Mouse (Mus musculus) forebrain, embryonic 14.5 days (tissue): ENCODE results near the gene Mrps7. TPM values are rescaled to one million over a fixed set of nuclear protein-coding genes. Genes with fewer than 3 reads are reported as not detected.

Experiments
- ATAC-seq: fragments of 200-750 bp; cut with Nextera tagmentation; 2 replicates; pipeline ENCODE4 v1.8.0; 2017; ENCODE audit warnings: mild to moderate bottlenecking, moderate library complexity
- DNase-seq: peaks from one replicate; pipeline ENCODE4 v3.0.0-alpha.2; 2015; ENCODE audit warnings: low spot score
- H3K27ac ChIP-seq: fragments of 300-500 bp; sonication (generic); 2 replicates; pipeline ENCODE4 v1.5.1; 2014; ENCODE audit warnings: low read depth, mild to moderate bottlenecking, control low read depth, low read length, moderate library complexity
- H3K27me3 ChIP-seq: fragments of 300-500 bp; sonication (generic); replicated peaks from 2 replicates; pipeline ENCODE4 v1.6.1; 2014; ENCODE audit warnings: low read length, control low read depth, mixed read lengths; ENCODE audit not compliant: control insufficient read depth, insufficient read depth
- H3K36me3 ChIP-seq: fragments of 300-500 bp; sonication (generic); 2 replicates; pipeline ENCODE4 v1.6.1; 2014; ENCODE audit warnings: low read length, control low read depth; ENCODE audit not compliant: control insufficient read depth, insufficient read depth
- H3K4me1 ChIP-seq: fragments of 300-500 bp; sonication (generic); 2 replicates; pipeline ENCODE4 v1.6.1; 2014; ENCODE audit warnings: antibody characterized with exemption, low read length, control low read depth; ENCODE audit not compliant: control insufficient read depth, insufficient read depth
- H3K4me2 ChIP-seq: fragments of 300-500 bp; sonication (generic); 2 replicates; pipeline ENCODE4 v1.6.1; 2014; ENCODE audit warnings: mild to moderate bottlenecking, control low read depth, low read length
- H3K4me3 ChIP-seq: fragments of 300-500 bp; sonication (generic); 2 replicates; pipeline ENCODE4 v1.5.1; 2014; ENCODE audit warnings: low read depth, low read length, control low read depth
- H3K9ac ChIP-seq: fragments of 300-500 bp; sonication (generic); 2 replicates; pipeline ENCODE4 v1.6.1; 2014; ENCODE audit warnings: mild to moderate bottlenecking, low read length, control low read depth, moderate library complexity
- H3K9me3 ChIP-seq: fragments of 300-500 bp; sonication (generic); replicated peaks from 2 replicates; pipeline ENCODE4 v1.6.1; 2016; ENCODE audit warnings: low read length, control low read depth, mixed read lengths; ENCODE audit not compliant: control insufficient read depth
- WGBS: fragments of 180-500 bp; shearing (Covaris S2); extraction: QIAGEN DNeasy Blood & Tissue Kit; methylation state at CpG from one replicate; pipeline ENCODE4 v1.1.7; 2014; 5-methylcytosine and 5-hydroxymethylcytosine counted together
- polyA plus RNA-seq: library from polyadenylated mRNA; unstranded; fragments of >200 nt; fragmentation: Nextera tagmentation; extraction: Ambion mirVana; gene quantifications from 2 replicates; pipeline ENCODE4 v1.2.1, GENCODE M21; 2014

Mrps7 gene
- polyA plus RNA-seq, 1 experiment from 2014 or later, result 72.1 TPM

DNA sequence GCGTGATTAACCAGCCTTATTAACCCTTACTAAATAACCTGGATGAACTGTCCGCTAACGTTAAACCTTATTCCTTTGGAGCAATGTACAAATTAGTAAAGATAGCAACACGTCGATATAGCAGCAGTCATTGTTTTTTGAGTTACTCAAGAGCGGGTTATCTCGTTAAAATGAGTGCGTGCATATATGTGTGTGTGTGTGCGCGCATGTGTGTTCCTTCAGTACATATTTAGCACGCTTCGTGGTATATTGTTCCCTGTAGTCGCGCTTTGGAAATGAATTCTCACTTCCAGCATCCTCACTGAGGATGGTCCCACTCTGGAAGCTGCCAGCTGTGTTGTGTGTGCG lies 623 bp upstream of the Mrps7 start:
- ATAC-seq (no peak), DNase-seq (peak; percentile 8)
- peak overlapping the region; percentile 89 for H3K27ac ChIP-seq
- H3K4me1 ChIP-seq, result peaks cover 16% of the 10 kb centered on the region
- H3K4me2 ChIP-seq, result peak overlapping the region; percentile 92
- H3K27me3 ChIP-seq, result no peaks in the 10 kb centered on the region
- 10% methylated on average over 15 of the region's 15 CpGs for WGBS
- H3K4me3 ChIP-seq, result peak overlapping the region; percentile 100
- peaks cover 45% of the 10 kb centered on the region for H3K36me3 ChIP-seq
- peak overlapping the region; percentile 97 for H3K9ac ChIP-seq
- H3K9me3 ChIP-seq, result no peaks in the 10 kb centered on the region

DNA sequence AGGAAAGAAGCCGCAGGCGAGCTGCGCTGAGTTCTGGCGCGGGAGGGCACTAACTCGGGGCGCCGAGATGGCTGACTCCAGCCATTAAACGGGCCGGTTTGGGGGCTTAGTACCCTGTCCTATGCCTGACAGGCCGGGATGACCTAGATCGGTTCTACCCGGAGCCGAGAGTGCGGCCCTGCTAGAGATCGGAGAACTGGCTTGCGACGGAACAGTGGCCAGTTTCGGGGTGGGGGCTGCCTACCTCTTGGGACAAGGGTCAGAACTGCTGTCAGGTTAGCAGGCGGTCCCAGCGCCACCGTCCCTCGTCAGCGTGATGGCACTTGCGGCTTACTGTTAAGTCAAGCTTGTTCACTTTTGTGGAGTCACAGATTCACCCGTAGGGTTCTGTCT lies 575 bp downstream of the Mrps7 start:
- peak overlapping the region; percentile 89 for H3K27ac ChIP-seq
- H3K9me3 ChIP-seq, result no peaks in the 10 kb centered on the region
- H3K4me2 ChIP-seq, result peak overlapping the region; percentile 92
- peaks cover 49% of the 10 kb centered on the region for H3K36me3 ChIP-seq
- H3K9ac ChIP-seq, result peak overlapping the region; percentile 97
- no peaks in the 10 kb centered on the region for H3K27me3 ChIP-seq
- DNase-seq (no peak), ATAC-seq (peak; percentile 49)
- peaks cover 16% of the 10 kb centered on the region for H3K4me1 ChIP-seq
- WGBS, result under 1% methylated on average over 26 of the region's 26 CpGs
- peak overlapping the region; percentile 100 for H3K4me3 ChIP-seq

- no peak overlapping the region for H3K27ac ChIP-seq
- WGBS, result 94% methylated on average over 18 of the region's 18 CpGs
- peaks cover 16% of the 10 kb centered on the region for H3K4me1 ChIP-seq
- DNase-seq (no peak), ATAC-seq (no peak)
- no peak overlapping the region for H3K4me3 ChIP-seq
- H3K27me3 ChIP-seq, result no peaks in the 10 kb centered on the region
- H3K4me2 ChIP-seq, result no peak overlapping the region
- no peaks in the 10 kb centered on the region for H3K9me3 ChIP-seq
- peaks cover 48% of the 10 kb centered on the region for H3K36me3 ChIP-seq
- no peak overlapping the region for H3K9ac ChIP-seq
These were observed 3.0 kb downstream of the Mrps7 start for GRCm38 (mm10) chr11:115606733-115607132.

GRCm38 (mm10) chr11:115608421-115609399 lies 5.0 kb downstream of the Mrps7 start:
- Histone ChIP-seq H3K4me3 (no peak overlapping the region), H3K4me1 (peaks cover 10% of the 10 kb centered on the region), H3K9me3 (no peaks in the 10 kb centered on the region), H3K36me3 (peaks cover 48% of the 10 kb centered on the region), H3K4me2 (no peak overlapping the region), H3K27me3 (no peaks in the 10 kb centered on the region), H3K9ac (no peak overlapping the region), H3K27ac (no peak overlapping the region)
- ATAC-seq (no peak), DNase-seq (no peak)
- WGBS, result 83% methylated on average over 23 of the region's 23 CpGs

DNA sequence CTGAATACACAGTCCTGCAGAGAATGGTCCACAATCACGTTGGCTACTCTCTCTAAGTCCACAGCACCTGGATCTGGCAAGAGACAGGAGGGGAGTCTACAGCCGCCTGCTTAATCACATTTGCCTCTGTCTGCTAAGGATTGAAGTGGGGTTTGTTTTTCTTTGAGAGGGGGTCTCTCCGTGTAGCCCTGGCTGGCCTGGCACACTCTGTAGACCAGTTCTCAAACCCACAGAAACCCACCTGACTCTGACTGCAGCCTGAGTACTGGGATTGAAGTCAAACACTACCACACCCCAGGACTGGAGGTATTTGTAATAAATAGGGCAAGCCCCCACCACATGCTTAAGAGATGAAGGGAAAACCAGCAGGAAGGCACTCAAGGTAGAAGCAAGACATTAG lies 5.9 kb downstream of the Mrps7 start:
- H3K36me3 ChIP-seq, result peaks cover 48% of the 10 kb centered on the region
- H3K4me2 ChIP-seq, result no peak overlapping the region
- H3K4me1 ChIP-seq, result peaks cover 9% of the 10 kb centered on the region
- H3K27ac ChIP-seq, result no peak overlapping the region
- WGBS, result 71% methylated on average over 3 of the region's 3 CpGs
- no peak overlapping the region for H3K4me3 ChIP-seq
- ATAC-seq (no peak), DNase-seq (no peak)
- no peaks in the 10 kb centered on the region for H3K27me3 ChIP-seq
- no peak overlapping the region for H3K9ac ChIP-seq
- no peaks in the 10 kb centered on the region for H3K9me3 ChIP-seq

DNA sequence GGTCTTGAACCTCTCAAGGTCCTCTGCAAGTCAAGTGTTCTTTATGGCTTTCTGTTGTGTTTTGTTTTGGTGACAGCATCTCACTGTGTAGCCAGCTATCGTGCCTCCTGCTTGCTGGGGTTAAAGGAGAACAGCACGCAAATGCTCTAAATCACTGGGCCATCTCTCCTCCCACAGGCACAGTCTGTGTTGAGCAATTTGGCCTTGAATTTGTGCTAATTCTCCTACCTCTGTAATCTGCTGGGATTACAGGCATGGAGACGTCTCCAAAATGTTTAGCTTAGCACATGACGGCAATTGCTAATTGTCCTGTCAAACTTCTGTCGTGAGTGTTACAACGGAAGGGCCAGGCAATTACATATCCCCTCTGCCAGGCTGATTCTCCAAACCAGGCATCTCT lies 7.4 kb downstream of the Mrps7 start:
- no peak overlapping the region for H3K4me2 ChIP-seq
- no peaks in the 10 kb centered on the region for H3K9me3 ChIP-seq
- H3K36me3 ChIP-seq, result peaks cover 50% of the 10 kb centered on the region
- H3K27me3 ChIP-seq, result no peaks in the 10 kb centered on the region
- no peak overlapping the region for H3K4me3 ChIP-seq
- 73% methylated on average over 6 of the region's 6 CpGs for WGBS
- DNase-seq (no peak), ATAC-seq (no peak)
- no peak overlapping the region for H3K27ac ChIP-seq
- H3K4me1 ChIP-seq, result 0 out of 2 replicates have a peak, but pooled peaks cover 2% of the 10 kb centered on the region
- H3K9ac ChIP-seq, result peak overlapping the region; percentile 70; the same call in 1 of the 2 replicates

DNA sequence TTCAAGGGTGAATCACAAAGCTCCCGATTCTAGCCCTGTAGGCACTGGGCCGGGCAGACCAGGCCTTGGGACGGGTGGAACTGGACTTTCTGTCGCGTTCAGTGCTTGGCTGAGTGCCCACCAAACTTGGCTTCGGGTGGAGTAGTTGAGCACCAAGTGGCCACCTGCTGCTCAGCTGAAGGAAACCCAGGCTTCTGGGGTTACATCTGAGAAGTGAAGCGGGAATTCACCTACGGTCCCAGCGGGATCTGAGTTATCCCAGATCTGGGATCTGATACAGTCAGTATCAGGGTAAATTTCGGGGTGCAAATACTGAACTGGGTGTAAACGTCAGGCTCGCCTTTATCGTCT lies 8.3 kb downstream of the Mrps7 start:
- 0 out of 2 replicates have a peak, but pooled peaks cover 2% of the 10 kb centered on the region for H3K4me1 ChIP-seq
- H3K4me3 ChIP-seq, result peak overlapping the region; percentile 59
- no peaks in the 10 kb centered on the region for H3K27me3 ChIP-seq
- DNase-seq (peak; percentile 66), ATAC-seq (peak; percentile 29)
- peaks cover 47% of the 10 kb centered on the region for H3K36me3 ChIP-seq
- WGBS, result under 1% methylated on average over 13 of the region's 13 CpGs
- H3K9me3 ChIP-seq, result no peaks in the 10 kb centered on the region
- H3K27ac ChIP-seq, result peak overlapping the region; percentile 66; the same call in 1 of the 2 replicates
- peak overlapping the region; percentile 85 for H3K4me2 ChIP-seq
- H3K9ac ChIP-seq, result peak overlapping the region; percentile 70

GRCm38 (mm10) chr11:115612410-115613137 lies 8.8 kb downstream of the Mrps7 start, which contains the start of gene Mif4gd:
Gene Mif4gd, minus strand, starts transcription at chr11:115612969.
- Histone ChIP-seq H3K4me2 (peak within 1 kb of the TSS; percentile 85), H3K9ac (peak within 1 kb of the TSS; percentile 70), H3K4me3 (peak within 1 kb of the TSS; percentile 59), H3K4me1 (0 out of 2 replicates have a peak, but pooled peaks cover 2% of the 10 kb centered on the region), H3K27ac (peak within 1 kb of the TSS; percentile 66), H3K36me3 (peaks cover 43% of the 10 kb centered on the region), H3K9me3 (no peaks in the 10 kb centered on the region), H3K27me3 (no peaks in the 10 kb centered on the region)
- under 1% methylated on average over 77 of the region's 80 CpGs for WGBS
- peak; percentile 70 for DNase-seq
- peak; percentile 89 for ATAC-seq
